Mouse (Mus musculus): ENCODE measurements around the gene Pold4. TPM values are rescaled to one million over a fixed set of nuclear protein-coding genes. Genes with fewer than 3 reads are reported as not detected.
A peak's percentile ranks its signal among the peaks of the same experiment; 100 is the strongest.

Pold4 gene
- total RNA-seq, 2 experiments from 2014 or later: 55.0 to 60.4 TPM

DNA sequence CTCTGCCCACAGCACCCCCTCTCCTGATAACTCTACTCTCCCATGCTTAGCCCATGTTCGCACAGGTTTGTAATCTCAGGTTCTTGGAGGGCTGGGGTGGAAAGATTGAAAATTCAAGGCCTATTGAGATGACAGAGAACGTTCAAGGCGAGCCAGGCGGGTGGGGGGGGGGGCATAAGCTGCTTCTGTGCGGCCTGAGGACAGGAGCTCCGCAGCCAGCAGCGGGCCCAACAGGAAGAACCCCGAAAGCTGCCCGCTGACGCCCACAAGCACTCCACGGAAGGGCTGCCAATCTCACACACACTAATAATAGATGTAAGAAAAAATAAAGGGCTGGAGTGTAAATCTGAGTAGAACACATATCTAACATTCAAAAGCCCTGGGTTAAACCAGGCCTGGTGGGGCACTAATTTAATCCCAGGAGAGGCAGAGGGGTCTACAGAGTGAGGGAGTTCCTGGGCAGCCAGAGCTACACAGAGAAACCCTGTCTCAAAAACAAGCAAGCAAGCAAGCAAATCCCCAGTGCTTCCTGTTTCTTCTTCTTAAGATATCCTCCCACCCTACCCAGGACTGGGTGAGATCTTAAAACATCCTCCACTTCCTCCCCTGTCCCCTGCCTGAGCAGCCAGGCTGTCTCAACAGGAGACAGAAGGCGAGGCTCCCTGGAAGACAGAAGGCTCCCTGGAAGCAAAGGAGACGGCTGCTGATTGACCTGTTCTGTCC is 27.9 kb upstream of the Pold4 start:
- ATAC-seq (replicated peaks; ENCODE audit: poor library complexity): 0 out of 2 replicates have a peak, but pooled peaks have one; percentile 17

DNA sequence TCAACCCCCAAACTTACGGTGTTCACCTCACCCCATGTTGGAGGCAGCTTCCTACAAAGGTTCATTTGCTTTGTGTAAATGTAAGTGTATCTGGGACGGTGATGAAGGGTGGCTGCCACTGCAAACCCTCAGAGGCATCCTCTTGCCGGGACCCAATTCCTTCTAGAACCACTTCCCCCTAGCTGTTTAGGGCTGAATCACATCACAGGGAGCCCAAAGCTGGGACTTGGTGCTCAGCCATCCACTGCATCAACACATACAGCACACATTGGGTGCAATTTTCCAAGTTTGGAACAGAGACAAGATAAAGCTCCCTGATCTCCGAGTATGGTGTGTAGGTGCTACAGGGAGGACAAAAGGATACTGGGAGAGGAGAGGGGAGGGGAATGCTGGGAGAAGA is 26.8 kb upstream of the Pold4 start:
- ATAC-seq (replicated peaks; ENCODE audit: poor library complexity): no peak

DNA sequence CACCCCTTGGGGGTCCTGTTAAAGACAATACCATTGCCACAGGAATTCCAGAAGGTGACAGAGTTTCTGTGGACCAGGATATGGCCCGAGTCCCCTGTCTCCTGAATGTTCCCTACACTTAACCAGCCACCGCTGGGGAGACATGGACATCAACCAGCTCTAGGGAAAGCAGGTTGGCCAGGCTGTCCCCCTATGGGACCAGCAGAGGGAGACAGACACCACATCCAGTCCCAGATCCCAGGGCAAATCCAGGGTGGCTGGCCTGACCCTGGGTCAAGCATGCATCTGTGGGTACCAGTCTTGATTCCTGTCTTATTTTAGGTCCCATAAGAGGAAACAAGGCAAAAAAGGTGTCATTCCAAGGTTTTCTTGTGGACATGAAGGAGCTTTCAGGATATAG is 24.7 kb upstream of the Pold4 start:
- ATAC-seq (replicated peaks; ENCODE audit: poor library complexity): peak; percentile 89

DNA sequence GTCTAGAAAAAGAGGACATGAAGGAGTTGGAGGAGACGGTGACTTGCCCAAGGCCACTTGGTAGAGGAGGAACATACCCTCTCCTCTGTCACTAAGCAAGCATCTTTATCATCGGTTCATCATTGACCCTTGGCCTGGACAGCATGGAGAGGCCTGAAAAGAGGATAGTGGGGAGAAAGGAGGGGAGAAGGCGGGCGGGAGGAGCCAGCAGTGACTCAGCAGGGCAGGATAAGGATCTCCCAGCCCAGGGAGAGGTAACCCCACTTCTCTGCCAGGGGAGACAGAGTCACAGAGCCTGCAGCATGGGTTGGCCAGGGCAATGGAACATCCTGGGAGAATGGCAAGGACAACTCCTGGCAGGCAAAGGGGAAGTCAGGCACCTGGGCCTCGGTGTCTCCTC is 23.1 kb upstream of the Pold4 start:
- no peak for ATAC-seq (replicated peaks; ENCODE audit: poor library complexity)

DNA sequence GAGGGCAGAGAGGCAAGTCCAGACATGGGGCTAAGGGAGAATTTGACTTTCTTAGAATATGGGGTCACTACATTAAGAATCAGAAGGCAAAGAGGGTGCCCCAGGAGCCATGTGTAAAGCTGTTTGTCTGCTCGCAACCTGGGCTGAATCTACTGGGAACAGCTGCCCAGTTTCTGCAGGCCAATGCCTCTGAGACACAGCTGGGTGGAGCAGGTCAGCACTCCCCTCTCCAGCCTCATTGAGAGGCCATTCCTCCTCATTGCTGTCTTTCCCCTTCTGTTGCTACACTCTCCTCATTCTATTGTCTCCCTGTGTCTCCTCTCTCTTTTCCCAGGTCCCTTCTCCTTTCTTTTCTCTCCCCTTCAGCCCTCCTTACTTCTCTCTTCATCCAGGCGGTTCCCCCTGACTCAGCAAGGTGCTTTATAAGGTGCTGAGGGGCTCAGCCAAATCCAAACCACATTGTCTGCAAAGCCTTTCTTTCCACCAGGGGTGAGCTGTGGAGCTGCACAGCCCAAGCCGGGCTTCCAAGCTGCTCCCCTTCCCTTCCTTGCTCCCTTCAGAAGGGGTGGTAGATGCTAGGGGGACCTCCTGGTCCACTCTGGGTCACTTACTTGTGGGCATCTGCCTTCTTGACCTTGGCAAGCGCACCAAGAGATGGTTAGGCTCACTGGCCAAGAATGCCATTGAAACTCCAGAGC is 19.7 kb upstream of the Pold4 start:
- no peak for ATAC-seq (replicated peaks; ENCODE audit: poor library complexity)

DNA sequence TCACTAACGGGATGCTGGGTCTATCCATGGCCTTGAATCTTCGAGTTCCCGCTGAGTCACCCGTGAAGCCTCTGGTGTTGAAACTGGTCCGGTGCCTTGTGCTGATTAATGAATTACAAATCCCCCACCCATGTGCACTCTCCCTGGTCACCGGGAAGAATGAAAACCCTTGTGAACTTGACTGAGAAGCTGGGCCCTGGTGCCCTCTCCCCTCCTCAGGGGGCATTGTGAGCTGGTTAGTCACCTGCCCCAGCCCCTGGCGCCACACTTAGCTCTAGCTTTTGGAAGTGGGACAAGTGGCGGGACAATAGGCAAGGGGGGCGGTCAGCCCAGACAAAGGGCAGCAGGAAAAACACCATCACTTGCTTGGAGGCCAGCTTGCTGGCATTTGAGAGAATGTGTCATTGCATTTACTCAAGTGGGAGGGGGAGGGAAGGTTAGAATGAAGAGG is 18.1 kb upstream of the Pold4 start:
- ATAC-seq (replicated peaks; ENCODE audit: poor library complexity): peak; percentile 62

DNA sequence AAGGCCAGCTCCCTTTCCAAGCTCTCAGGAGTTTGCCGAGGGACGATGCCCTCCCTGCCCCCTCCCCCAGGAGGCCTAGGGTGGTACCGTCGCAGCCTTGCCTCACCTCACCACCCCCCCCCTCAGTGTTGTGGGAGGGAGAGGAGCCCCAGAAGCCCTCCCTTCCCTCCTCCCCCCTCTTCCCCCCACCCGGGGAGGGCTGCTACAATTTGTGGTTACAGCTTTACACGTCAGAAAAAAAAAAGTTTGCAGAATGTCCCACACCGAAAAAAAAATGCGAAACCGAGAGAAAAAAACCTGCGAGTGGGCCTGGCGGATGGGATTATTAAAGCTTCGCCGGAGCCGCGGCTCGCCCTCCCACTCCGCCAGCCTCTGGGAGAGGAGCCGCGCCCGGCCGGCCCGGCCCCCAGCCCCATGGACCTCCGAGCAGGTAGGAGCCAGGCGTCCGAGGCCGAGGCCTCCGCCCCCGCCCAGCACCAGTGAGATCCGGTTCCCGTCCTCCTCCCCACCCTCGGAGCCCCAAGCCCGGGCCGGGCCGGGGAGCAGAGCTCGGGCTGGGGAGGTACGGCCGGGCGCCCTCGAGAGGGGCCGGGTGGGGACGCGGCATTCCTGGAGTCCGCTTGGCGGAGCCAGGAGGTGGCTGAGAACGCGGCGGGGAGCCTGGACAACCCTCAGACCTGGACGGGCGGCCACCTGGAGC is 17.5 kb upstream of the Pold4 start, which contains the start of the genes Clcf1 and AC109138.7:
Clcf1 (plus strand) TSS at position 168 of the 700 bp plus-strand sequence.
AC109138.7 (plus strand) TSS at position 287 of the 700 bp plus-strand sequence.
- peak; percentile 23; the same call in 1 of the 2 replicates for ATAC-seq (replicated peaks; ENCODE audit: poor library complexity)

DNA sequence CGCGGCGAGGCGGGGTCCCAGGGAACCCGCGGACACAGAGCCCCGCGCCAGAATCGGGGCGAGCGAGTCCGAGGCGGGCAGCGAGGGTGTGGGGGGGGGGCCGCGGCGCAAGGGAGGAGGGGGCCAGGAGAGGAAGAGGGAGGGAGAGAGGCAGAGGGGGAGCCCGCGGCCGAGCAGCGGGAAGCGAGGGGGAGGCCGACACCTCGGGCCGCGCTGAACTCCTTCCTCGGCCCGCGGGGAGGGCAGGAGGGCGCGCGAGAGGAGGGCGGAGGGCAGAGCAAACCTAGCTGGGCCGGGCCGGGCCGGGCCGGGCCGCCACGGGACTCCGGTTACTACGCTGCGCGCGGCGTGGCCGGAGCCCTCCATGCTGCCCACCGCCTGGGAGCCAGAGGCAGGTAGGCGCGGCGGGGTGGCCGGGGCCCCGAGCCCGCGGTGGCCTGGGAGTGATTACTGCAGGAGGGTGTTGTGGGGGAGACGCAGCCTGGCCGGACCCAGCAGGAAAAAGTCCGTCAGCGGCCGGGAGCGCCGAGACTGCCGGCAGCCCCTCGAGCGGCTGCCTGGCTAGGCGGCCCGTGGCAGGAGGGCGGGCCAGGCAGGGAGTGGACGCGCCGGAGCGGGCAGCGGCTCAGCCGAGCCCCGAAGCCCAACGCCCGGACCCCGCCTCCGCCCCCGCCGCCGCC is 16.8 kb upstream of the Pold4 start:
- no peak for ATAC-seq (replicated peaks; ENCODE audit: poor library complexity)

DNA sequence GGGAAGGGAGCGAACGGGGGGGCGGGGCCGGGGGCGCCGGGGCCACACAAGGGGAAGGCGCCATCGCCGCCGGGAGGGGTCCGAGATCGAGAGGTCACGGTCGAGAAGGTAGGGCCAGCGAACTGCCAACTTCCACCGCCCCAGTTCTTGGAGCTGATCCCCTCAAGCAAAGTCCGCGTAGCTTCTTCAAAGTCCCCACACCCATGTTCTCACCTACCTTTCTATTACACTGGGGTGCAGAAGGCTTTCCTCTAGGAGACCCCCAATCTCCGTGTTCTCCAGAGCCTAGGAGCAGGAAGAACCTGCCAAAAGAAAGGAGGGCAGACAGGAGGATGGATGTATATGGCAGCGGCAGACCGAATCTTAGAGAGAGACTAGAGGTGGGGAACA is 16.3 kb upstream of the Pold4 start:
- ATAC-seq (replicated peaks; ENCODE audit: poor library complexity): no peak

DNA sequence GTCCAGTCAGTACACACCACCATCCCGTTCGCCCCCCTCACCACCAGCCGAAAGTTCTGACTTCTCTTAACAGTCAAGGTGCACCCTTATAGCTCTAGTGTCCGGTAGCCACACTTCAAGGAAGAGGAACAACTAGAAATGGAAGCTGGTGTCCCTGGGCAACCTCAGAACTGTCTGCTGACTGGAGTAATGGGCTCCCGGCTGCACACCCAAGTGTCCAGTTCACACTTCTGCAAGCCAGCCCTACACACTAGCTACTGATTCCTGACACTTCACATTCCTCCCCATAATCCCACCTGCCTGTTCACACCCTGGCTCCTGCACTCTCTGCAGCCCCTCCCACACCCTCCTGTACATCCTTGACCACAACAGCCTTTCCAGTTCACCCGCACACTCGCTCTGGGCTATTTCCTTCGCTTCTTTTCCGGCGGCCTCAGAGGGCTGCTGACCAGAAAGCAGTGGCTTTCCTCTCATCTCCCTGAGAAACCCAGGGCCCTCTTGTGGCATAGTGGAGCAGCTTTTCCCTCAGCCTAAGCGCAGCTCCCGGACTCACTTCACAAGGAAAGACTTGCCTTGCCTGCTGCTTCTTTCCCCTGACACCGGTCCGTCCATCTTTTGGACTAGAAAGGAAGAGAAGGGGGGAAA is 15.5 kb upstream of the Pold4 start:
- no peak for ATAC-seq (replicated peaks; ENCODE audit: poor library complexity)

DNA sequence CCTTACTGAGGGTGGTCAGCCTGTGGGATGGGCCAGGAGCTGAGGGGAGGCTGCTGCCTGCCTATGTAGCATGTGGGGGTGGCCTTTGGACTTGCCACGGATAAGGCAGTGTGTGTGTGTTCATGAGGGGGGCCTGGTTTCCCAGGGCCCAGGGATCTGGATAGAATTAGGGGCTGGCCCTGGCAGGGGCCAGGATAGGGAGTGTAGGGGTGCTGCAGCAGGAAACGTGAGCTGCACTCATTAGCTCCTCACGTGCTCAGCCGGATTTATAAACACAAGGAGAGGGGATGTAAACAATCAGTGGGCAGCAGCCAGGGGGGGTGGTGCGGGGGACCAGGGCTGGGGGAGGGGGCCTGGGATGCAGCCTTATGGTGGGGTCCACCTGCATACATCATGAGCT is 14.6 kb upstream of the Pold4 start:
- ATAC-seq (replicated peaks; ENCODE audit: poor library complexity): no peak

DNA sequence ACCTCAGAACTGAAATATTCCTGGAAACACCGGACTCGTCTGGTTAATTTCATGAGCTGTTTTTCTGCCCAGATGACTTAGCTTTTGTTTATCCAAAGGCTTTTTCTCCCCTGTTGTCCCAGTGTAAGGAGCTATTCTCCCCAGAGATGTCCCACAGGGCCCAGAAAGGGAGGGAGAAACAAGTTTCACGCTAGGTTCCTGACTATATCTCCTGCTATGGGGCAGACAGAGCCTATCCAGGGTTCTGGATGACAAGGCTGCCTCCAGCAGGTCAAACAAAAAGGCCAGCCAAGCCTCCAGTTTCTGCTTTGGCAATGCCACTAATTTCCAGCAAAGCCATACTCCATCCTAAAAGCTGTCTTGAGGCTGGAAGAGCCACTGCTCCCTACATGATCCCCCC is 13.8 kb upstream of the Pold4 start:
- ATAC-seq (replicated peaks; ENCODE audit: poor library complexity): no peak

DNA sequence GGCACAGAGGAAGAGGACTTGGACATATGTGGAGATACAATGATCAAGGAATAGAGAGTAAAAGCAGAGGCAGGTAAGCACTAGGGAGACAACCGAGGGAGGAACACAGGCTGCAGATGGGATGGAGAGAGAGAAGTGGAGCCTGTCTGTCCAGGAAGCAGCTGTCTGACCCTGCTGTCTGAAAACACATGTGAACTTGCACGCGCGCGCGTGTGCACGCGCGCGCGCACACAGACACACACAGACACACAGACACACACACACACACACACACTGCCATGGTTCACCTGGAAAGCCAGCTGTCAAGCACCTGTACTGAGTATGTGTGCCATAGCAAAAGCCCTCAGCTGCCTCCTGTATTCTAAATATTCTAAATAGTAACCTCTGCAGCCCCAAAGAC is 13.4 kb upstream of the Pold4 start:
- no peak for ATAC-seq (replicated peaks; ENCODE audit: poor library complexity)

DNA sequence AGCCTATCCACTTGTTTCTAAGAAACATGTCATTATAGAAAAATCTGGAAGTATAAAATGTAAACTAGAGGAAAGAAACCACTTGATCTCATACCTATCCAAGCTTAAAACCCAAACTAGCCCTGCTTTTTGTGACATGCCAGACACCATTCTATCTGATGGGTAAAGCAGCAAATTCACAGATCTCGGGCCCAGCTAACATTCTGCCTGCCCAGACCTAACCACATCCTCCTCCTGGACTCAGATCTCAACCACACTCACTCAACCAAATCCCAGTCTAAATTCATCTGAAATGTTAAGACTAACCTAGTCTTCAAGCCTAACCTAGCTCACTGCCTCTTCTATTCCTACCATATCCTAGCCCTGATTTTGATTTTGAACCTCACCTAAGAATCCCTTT is 12.9 kb upstream of the Pold4 start:
- ATAC-seq (replicated peaks; ENCODE audit: poor library complexity): no peak

DNA sequence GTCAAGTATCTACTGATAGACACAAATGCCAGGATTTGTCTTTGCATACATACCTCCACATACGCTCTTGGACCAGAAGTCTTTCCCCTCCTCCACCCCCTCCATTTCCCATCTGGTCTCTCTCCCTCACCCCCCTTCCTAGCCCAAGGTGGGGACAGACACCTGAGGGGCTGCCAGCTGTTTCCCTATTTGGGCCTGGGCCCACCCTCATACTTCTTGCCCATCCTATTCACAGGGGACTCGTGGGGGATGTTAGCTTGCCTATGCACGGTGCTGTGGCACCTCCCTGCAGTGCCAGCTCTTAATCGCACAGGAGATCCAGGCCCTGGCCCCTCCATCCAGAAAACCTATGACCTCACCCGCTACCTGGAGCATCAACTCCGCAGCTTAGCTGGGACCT is 11.8 kb upstream of the Pold4 start:
- no peak for ATAC-seq (replicated peaks; ENCODE audit: poor library complexity)

DNA sequence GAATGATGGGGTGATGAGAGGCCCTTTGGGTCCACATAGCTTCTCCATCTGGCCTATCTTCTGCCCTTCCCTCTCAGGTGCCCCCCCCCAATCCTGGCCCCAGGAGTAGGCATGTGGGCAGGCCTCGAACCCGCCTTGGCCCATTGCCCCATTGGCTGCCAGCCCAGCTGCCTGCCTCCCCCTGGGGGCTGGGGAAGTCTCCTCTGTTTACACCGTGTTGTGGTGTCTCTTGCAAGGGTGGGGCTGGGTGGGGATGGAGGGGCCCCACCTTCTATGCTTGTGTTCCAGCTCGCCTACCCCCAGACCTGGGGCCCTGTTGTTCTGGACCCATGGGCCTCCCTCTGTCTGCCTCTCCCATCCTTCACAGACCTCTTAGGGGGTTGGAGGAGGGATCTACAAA is 11.3 kb upstream of the Pold4 start:
- no peak for ATAC-seq (replicated peaks; ENCODE audit: poor library complexity)

DNA sequence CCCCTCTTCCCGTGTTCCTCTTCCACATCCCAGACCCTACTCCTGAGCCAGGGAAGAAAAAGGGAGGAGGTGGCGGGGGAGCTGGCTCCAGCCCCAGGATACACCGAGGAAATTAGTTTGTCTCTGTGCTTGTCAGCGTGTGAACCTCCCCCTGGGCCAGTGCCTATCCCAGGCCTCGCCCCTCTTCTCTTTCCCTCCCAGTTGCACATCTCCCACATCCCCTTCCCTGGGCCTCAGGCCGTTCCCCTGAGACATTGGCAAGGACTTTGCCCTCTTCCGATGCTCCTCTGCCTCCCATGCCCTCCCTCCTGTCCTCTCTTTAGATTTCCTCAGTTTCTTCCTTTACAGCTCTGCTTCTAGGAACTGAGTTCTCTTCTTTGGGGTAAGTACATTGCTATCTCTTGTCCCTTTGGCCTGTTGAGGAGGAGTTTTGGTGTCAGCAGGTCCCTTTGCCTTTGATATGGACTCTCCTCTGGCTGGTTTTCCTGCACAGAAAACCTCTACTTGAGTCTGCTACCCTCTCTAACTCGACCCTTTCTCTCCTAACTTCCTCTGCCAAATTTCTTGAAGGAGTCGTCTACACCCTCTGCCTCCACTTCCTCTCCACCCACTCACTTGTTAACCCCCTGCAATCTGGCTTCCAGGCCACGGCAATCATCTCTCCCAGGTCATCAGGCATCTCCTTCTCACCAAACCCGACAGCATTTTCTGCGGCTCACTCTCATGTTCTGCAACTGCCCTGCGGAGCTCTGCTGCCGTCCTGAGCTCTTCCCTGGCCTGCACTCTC is 10.5 kb upstream of the Pold4 start:
- ATAC-seq (replicated peaks; ENCODE audit: poor library complexity): 0 out of 2 replicates have a peak, but pooled peaks have one; percentile 9

DNA sequence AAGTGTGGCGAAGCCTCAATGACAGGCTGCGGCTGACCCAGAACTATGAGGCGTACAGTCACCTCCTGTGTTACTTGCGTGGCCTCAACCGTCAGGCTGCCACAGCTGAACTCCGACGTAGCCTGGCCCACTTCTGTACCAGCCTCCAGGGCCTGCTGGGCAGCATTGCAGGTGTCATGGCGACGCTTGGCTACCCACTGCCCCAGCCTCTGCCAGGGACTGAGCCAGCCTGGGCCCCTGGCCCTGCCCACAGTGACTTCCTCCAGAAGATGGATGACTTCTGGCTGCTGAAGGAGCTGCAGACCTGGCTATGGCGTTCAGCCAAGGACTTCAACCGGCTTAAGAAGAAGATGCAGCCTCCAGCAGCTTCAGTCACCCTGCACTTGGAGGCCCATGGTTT is 9.5 kb upstream of the Pold4 start:
- ATAC-seq (replicated peaks; ENCODE audit: poor library complexity): peak; percentile 40; the same call in 1 of the 2 replicates

DNA sequence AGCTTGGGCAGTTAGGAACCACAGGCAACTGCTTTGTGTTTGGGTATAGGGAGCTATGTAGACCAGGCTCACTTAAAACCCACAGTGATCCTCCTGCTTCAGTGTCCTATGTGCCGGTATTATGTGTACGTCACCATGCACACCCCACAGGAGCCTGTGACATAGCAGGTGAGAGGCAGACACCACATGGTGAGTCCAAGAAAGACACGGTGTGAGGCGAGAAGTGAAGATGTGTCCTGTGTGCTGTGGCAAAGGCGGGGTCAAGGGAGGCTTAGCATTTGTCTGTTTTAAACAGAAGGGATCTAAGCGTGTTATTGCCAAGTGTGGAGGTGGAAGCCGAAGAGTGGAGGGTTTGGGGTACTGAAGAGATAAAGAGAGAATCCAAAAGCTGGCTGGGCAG is 4.9 kb upstream of the Pold4 start:
- no peak for ATAC-seq (replicated peaks; ENCODE audit: poor library complexity)

DNA sequence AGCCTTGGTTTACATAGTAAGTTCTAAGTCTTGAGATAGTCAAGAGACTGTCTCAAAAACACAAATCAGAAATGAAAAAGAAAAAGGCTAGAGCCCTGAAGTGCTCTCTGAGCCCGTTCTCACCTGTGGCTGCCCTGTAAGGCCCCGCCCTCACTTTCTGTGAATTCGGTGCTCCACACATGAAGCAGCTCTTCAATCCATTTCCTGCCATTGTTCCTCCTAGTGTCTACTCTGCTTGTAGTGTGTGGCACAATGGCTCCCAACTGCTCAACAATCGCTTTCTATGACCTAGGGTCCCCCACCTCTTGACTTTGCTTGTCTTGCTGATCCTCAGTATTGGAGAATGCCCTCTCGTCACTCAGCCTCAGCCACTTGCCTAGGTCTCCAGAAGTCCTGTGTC is 4.3 kb upstream of the Pold4 start:
- ATAC-seq (replicated peaks; ENCODE audit: poor library complexity): no peak
